Mouse (Mus musculus): ENCODE measurements at regions not wholly inside any gene's neighbourhood (a gene's known extent, or its start where the extent isn't known, plus 50 kb on each side); places are given as distances from the start of the nearest gene placed in this dataset.

GRCm38 (mm10) chr10:56587205-56587604 is 210.1 kb downstream of the Gja1 start:
- peak; percentile 33 for DNase-seq (ENCODE audit: low read depth, low spot score)

DNA sequence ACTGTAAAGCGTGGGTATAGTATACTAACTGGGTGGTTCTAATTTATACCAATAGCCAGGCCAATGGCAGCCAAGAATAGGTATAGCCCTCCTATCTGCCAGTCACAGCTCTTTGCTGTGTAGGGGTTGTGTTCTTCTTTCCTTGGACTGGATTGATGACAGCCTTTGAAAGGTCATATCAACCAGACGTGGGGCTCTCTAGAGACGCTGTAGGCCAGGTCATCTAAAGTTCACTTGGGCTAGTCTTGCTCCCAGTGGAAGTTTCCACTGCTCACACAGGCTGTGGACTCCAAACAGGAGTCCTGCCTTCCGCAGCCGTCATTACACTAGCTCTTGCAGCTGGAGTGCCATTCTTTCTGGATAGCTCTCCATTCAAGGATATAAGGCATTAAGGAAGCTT is 220.3 kb downstream of the Gja1 start:
- no peak for DNase-seq (ENCODE audit: low read depth, low spot score)

GRCm38 (mm10) chr10:56598191-56598590 is 221.1 kb downstream of the Gja1 start:
- DNase-seq (ENCODE audit: low read depth, low spot score) = no peak

DNA sequence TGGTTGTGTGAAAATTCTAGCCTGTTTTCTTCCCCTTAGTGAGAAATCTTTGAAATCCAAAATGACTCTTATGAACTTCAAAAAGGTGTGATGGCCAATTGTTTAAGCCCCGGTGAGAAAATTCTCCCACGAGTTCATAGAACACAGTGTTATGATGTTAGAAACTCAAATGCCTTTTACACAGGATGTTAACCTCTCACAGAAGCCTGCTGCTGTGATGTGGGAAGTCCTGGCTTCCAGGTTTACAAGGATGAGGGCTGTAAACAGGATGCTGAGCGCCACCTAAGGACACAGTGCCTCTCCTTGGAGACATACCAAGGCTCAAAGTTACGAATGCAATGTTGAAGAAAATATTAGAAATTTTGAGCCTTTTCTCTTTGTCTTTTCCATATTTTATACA is 222.8 kb downstream of the Gja1 start:
- no peak for DNase-seq (ENCODE audit: low read depth, low spot score)

GRCm38 (mm10) chr10:56611564-56612288 is 234.6 kb downstream of the Gja1 start:
- DNase-seq (ENCODE audit: low read depth, low spot score) = no peak

DNA sequence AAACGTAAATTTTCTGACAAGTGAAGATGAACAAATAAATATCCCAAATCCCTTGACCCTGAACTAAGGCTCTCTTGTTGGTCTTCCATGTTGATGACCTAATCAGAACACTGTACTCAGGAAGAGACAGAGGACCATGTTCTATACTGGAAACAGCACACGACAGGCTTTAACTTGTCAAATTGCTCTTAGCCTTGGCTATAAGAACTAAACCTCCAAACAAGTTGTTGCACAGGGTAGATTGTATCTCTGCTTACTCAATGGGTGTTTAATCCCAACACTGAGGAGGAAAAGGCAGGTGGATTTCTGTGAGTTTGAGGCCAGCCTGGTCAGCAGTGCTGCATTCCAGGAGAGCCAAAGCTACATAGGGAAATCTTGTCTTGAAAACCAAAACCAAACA is 265.5 kb downstream of the Gja1 start:
- no peak for DNase-seq (ENCODE audit: low read depth, low spot score)

DNA sequence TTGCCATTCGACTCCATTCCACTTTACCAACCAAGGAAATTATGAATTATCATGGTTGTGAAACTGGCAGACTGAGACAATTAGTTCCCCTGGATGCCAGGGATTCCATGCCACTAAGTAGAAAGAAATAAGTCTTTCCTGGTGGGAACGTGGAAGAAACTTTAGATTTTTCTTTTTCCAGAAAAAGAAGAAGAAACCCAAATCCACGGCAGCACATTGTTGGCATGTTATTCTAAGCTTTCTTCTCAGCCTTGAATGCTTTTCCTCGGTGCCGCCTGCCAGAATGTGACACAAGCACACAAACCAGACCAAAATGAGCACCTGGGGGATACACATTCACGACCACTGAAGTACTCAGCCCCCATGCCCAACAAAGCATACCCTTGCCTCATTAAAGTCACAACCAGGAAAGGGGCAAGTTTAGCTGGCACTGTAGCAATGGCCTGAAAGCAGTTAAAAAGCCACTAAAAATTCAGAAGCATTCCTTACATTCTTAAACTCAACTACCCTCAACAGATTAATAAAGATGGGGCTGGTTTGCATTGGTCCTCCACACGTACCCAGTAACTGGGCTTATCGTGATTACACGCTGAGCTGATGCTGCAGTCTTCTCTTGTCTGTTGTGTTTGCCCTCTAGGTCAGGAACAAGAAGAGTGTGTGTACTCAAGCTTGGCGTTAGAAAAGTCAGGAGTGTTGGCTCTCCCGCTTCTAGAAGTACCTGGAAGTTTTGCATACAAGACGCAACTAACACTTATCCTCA is 266.4 kb downstream of the Gja1 start:
- DNase-seq (ENCODE audit: low read depth, low spot score) = no peak

GRCm38 (mm10) chr10:56660501-56660900 is 283.4 kb downstream of the Gja1 start:
- no peak for DNase-seq (ENCODE audit: low read depth, low spot score)

DNA sequence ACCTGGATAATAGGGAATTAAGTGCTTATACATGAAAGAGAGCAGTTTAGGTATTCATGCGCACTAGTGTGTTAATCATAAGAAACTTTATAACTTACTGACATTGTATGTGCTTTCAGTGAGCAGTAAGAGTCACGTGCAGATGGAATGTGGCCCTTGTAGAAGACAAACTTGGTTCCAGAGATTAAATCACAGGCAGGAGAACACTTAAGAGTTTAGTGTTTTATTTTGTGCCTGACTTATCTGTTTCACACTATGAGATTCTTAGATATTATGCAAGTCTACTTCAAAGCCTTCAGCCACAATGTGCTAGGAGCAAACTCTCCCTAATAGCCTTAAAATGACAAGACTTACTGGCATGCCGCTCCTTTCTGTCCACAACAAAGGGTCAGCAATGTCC is 296.8 kb downstream of the Gja1 start:
- no peak for DNase-seq (ENCODE audit: low read depth, low spot score)

DNA sequence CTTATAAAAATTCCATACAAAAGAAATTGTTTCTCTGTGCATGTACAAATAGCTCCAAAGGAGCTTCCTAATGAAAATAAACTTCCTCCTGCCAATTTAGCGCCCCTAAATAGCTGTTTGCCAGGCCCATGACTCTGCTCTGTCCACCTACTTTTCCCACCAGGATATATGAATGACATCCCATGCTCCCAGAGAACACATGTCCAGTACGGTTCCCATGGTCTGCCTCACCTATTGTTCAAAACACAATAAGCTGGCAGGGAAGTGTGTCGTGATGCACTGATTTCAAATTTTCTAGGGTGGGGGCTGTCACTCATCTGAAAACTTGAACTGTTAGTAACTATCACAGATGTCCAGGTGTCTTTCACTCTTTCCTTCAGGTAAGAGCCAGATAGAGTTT is 305.8 kb downstream of the Gja1 start:
- no peak for DNase-seq (ENCODE audit: low read depth, low spot score)

DNA sequence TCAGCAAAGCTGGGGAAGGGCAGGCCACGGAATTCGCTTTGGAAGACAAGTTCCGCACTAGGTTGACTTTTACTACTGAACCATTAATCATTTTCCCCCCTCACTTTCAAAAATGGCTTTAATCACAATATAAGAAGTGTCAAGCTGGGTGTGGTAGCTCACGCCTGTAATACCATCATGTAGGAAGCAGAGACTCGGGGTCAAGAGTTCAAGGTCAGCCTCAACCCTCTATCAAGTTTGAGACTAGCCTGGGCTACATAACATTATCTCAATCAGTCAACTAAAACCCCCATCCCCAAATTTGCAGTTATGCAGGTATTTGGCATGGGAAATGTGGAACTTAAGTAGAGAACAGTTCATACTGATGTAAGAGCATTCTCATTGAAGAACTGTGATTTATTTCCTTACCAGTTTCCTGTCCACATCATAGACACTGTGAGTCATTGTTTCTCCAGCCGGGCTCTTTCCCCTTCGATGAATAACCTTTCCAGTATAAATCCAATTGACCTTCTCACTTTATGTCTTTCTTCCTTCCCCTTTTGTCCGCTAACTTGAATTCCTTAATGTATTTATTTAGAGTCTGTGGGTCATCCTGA is 308.6 kb downstream of the Gja1 start:
- no peak for DNase-seq (ENCODE audit: low read depth, low spot score)

DNA sequence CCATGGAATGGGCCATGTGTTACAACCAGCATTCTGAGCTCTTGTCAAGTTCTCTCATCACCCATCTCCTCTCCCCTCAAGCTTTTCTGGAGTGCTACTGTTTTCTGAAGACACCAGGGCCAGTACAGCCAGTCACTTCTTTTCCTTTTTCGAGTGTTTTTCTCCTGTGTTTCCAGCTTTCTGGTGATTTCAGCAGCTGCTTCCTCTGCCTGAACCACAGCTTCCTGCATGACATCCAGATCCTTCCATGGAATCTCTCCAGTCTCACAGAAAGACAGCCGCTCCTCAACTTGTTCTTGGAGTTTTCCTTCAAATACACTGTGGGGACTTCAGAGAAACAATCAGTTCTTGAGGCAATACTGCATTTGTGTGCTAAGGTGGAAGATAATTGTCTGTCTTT is 314.3 kb downstream of the Gja1 start:
- DNase-seq (ENCODE audit: low read depth, low spot score) = no peak

DNA sequence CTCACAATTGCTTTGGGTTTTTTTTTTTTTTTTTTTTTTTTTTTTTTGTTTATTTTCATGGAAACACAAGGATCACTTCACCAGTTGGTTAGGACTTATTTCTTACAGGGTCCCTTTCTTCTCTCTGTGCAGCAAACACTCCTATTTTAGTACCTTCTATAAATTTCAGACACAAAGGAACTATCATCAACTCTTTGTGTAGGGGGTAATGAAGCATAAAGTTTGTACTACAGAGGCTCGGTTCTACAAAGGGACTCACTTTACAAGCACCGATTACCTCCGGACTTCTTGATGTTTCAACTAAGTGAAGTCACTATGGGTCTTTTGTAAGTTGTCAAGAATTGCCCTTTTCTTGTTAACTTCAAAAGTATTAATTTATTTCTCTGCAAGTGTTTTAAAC is 318.0 kb downstream of the Gja1 start:
- no peak for DNase-seq (ENCODE audit: low read depth, low spot score)

GRCm38 (mm10) chr10:56700126-56700525 is 323.0 kb downstream of the Gja1 start:
- DNase-seq (ENCODE audit: low read depth, low spot score) = no peak

GRCm38 (mm10) chr10:56708411-56708810 is 331.3 kb downstream of the Gja1 start:
- no peak for DNase-seq (ENCODE audit: low read depth, low spot score)

- no peak for DNase-seq (ENCODE audit: low read depth, low spot score)
Observed at GRCm38 (mm10) chr10:56708886-56709285, 331.8 kb downstream of the Gja1 start.

DNA sequence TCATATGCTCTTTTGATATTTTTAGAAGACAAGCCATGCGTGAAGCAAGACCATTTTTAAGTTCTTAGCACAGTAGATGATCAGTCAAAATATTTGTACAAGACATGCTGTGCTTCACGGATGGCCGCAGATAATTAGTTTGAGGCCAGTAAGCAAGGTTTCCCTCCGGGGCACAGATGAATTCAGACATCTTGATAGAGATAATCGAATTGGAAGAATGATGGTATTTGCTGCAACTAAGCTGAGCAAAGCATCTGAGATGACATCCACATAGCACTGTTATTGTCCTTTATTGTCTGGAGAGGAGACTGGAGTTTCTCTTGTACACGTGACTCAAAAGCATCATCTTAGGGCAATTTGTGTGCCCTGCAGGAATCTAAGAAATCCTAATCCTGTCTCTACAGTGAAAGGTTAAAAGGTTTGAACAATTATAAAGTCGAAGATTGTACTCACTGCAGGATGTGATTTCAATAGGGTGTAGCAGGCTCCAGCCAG is 335.5 kb downstream of the Gja1 start:
- DNase-seq (ENCODE audit: low read depth, low spot score) = no peak

GRCm38 (mm10) chr10:56737073-56737472 is 359.9 kb downstream of the Gja1 start:
- DNase-seq (ENCODE audit: low read depth, low spot score) = no peak

GRCm38 (mm10) chr10:56739621-56740020 is 362.5 kb downstream of the Gja1 start:
- no peak for DNase-seq (ENCODE audit: low read depth, low spot score)

- DNase-seq (ENCODE audit: low read depth, low spot score) = no peak
Observed at GRCm38 (mm10) chr10:56752134-56752533, 375.0 kb downstream of the Gja1 start.

GRCm38 (mm10) chr10:56753576-56753975 is 376.4 kb downstream of the Gja1 start:
- no peak for DNase-seq (ENCODE audit: low read depth, low spot score)

DNA sequence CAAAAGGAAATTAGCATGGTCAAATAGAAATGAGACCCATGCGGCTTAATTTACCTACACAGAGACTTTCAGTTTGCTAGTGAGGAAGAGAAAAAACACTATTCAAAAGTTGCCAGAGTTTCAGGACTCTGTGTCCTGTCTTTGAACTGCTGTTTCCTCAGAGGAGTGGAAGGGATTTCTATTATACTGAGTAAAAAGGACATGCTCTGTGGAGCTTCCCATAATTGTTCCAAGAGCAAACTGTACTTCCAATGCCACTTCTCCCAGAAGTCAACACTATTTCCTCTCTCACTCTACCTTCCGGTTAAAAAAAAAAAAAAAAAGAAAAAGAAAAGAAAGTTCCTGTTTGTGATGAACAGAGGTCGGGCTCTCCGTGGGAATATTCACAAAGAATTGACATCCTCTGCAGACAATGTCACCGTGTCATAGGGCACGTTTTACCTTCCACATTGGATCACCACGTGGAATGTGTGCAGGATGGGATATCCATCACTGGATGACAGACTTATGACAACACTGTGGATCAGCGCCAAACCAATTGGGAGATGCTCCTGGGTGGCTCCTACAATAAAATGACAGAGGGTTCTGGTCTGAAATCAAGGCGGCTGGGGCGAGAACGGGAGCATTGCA is 377.5 kb downstream of the Gja1 start:
- DNase-seq (ENCODE audit: low read depth, low spot score) = no peak

Data from forelimb bud, embryonic 11.5 days (tissue).